Mouse (Mus musculus) stomach, embryonic 14.5 days (tissue): ENCODE measurements around the gene Pop5. TPM values are rescaled to one million over a fixed set of nuclear protein-coding genes. Genes with fewer than 3 reads are reported as not detected.
A peak's percentile ranks its signal among the peaks of the same experiment; 100 is the strongest.

Experiments used
- ATAC-seq: fragments of 200-750 bp; cut with Nextera tagmentation; 2 replicates; pipeline ENCODE4 v1.8.0; 2017; ENCODE audit warnings: low read depth, moderate TSS enrichment; ENCODE audit not compliant: insufficient number of reproducible peaks, insufficient read depth, low FRiP score
- H3K27ac ChIP-seq: fragments of 300-500 bp; sonication (generic); 2 replicates; pipeline ENCODE4 v1.5.1; 2014; ENCODE audit warnings: mild to moderate bottlenecking, low read length, moderate library complexity, mixed read lengths
- H3K27me3 ChIP-seq: fragments of 300-500 bp; sonication (generic); 2 replicates; pipeline ENCODE4 v1.6.1; 2014; ENCODE audit warnings: low read length, control low read depth, mixed read lengths; ENCODE audit not compliant: control insufficient read depth, insufficient read depth
- H3K36me3 ChIP-seq: fragments of 300-500 bp; sonication (generic); 2 replicates; pipeline ENCODE4 v1.6.1; 2014; ENCODE audit warnings: mild to moderate bottlenecking, control low read depth, low read length, moderate library complexity, mixed read lengths; ENCODE audit not compliant: control insufficient read depth, insufficient read depth
- H3K4me1 ChIP-seq: fragments of 300-500 bp; sonication (generic); 2 replicates; pipeline ENCODE4 v1.6.1; 2014; ENCODE audit warnings: low read length, control low read depth, mixed read lengths; ENCODE audit not compliant: control insufficient read depth, insufficient read depth
- H3K4me2 ChIP-seq: fragments of 300-500 bp; sonication (generic); replicated peaks from 2 replicates; pipeline ENCODE4 v1.6.1; 2014; ENCODE audit warnings: low read depth, low read length, control low read depth
- H3K4me3 ChIP-seq: fragments of 300-500 bp; sonication (generic); 2 replicates; pipeline ENCODE4 v1.5.1; 2014; ENCODE audit warnings: low read depth, low read length, control low read depth
- H3K9ac ChIP-seq: fragments of 300-500 bp; sonication (generic); replicated peaks from 2 replicates; pipeline ENCODE4 v1.6.1; 2014; ENCODE audit warnings: low read depth, mild to moderate bottlenecking, control low read depth, low read length, moderate library complexity, mixed read lengths
- H3K9me3 ChIP-seq: fragments of 300-500 bp; sonication (generic); 2 replicates; pipeline ENCODE4 v1.6.1; 2016; ENCODE audit warnings: low read depth, low read length, control low read depth; ENCODE audit not compliant: control insufficient read depth
- WGBS: fragments of 180-500 bp; shearing (Covaris S2); extraction: QIAGEN DNeasy Blood & Tissue Kit; methylation state at CpG from one replicate; pipeline ENCODE4 v1.1.7; 2014; 5-methylcytosine and 5-hydroxymethylcytosine counted together
- polyA plus RNA-seq: library from polyadenylated mRNA; unstranded; fragments of >200 nt; fragmentation: Nextera tagmentation; extraction: Ambion mirVana; gene quantifications from 2 replicates; pipeline ENCODE4 v1.2.1, GENCODE M21; 2014

Gene Pop5
- polyA plus RNA-seq, 1 experiment from 2014 or later: 97.7 TPM

- H3K4me3 ChIP-seq: no peak overlapping the region
- H3K4me1 ChIP-seq: no peaks in the 10 kb centered on the region
- H3K4me2 ChIP-seq: no peak overlapping the region
- no peaks in the 10 kb centered on the region for H3K9me3 ChIP-seq
- no peaks in the 10 kb centered on the region for H3K36me3 ChIP-seq
- no peak overlapping the region for H3K9ac ChIP-seq
- 75% methylated on average over 3 of the region's 3 CpGs for WGBS
- no peak for ATAC-seq
- H3K27ac ChIP-seq: no peak overlapping the region
- H3K27me3 ChIP-seq: no peaks in the 10 kb centered on the region
Measured at GRCm38 (mm10) chr5:115222485-115222884, 13.2 kb upstream of the Pop5 start.

DNA sequence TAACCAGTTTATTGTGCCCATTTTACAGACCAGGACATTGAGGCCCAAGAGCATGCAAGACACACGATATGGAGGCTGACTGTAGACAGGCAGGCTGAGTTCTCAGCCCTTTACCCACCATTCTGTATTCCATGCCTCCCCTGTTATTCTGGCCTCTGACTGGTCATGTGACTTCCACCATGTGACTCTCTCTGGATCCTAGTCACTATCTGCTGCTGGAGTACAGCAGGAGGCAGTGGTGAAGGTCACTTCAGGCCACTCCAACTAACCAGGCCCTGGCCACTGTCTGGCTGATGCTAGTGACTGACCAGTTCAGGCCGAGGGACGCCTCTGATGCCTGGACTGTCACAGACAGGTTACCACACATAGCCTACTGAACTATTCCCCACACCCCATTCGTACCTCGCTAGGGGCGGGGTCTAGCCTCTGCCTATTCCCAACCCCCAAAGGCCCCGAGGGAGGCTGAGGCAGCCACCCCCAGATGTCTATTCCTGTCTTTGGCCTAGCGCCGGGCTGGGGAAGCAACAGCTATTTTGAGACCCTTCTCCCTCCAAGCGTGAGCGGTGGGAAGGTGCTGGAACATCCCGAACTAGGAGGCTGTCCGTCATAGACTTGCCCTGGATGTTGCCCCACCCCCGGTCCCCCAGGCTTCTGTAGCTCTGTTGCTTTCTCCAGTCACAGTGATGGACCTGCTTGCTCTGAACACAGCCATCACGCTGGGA lies 4.6 kb upstream of the Pop5 start:
- H3K9me3 ChIP-seq: no peaks in the 10 kb centered on the region
- H3K4me3 ChIP-seq: no peak overlapping the region
- no peaks in the 10 kb centered on the region for H3K4me1 ChIP-seq
- no peak for ATAC-seq
- H3K36me3 ChIP-seq: no peaks in the 10 kb centered on the region
- WGBS: 53% methylated on average over 15 of the region's 15 CpGs
- H3K27me3 ChIP-seq: no peaks in the 10 kb centered on the region
- no peak overlapping the region for H3K4me2 ChIP-seq
- H3K27ac ChIP-seq: no peak overlapping the region
- no peak overlapping the region for H3K9ac ChIP-seq

- H3K27ac ChIP-seq: no peak overlapping the region
- no peak overlapping the region for H3K4me2 ChIP-seq
- whole genome bisulfite sequencing: 36% methylated on average over 16 of the region's 16 CpGs
- H3K36me3 ChIP-seq: no peaks in the 10 kb centered on the region
- no peaks in the 10 kb centered on the region for H3K9me3 ChIP-seq
- H3K4me1 ChIP-seq: no peaks in the 10 kb centered on the region
- no peaks in the 10 kb centered on the region for H3K27me3 ChIP-seq
- no peak for ATAC-seq
- H3K4me3 ChIP-seq: no peak overlapping the region
- H3K9ac ChIP-seq: no peak overlapping the region
Measured at GRCm38 (mm10) chr5:115231552-115232120, 4.0 kb upstream of the Pop5 start.

GRCm38 (mm10) chr5:115232516-115232915 lies 3.1 kb upstream of the Pop5 start:
- WGBS: 58% methylated on average over 6 of the region's 6 CpGs
- Histone ChIP-seq H3K27ac (no peak overlapping the region), H3K4me2 (no peak overlapping the region), H3K27me3 (no peaks in the 10 kb centered on the region), H3K36me3 (no peaks in the 10 kb centered on the region), H3K9me3 (no peaks in the 10 kb centered on the region), H3K4me3 (no peak overlapping the region), H3K4me1 (no peaks in the 10 kb centered on the region), H3K9ac (no peak overlapping the region)
- no peak for ATAC-seq

DNA sequence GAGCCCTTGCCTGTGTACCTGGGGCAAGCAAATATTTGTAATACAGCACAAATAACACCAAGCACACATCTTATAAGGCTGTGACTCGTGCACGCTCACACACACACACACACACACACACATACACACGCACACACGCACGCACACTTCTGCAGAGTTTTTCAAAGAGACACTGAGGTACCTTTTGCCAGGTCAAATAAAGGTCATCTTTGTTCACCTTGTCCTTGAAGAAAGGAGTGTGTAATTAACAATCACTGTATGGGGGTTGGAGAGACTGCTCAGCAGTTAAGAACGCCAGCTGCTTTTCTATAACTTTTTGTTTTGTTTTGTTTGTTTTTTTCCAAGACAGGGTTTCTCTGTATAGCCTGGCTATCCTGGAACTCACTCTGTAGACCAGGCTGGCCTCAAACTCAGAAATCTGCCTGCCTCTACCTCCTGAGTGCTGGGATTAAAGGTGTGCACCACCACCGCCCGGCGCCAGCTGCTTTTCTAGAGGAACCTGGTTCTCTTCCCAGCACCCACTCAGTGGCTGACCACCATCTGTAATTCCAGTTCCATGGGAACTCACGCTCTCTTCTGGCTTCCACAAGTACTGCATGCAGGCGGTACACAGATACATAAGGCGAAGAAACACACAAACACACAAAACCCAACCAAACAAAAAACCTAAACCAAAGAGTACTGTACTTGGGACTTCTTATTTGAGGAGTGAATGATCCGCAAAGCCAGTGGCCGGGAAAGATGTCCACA lies 2.4 kb upstream of the Pop5 start:
- WGBS: 87% methylated on average over 14 of the region's 14 CpGs
- Histone ChIP-seq H3K27ac (no peak overlapping the region), H3K27me3 (no peaks in the 10 kb centered on the region), H3K4me1 (no peaks in the 10 kb centered on the region), H3K36me3 (no peaks in the 10 kb centered on the region), H3K9me3 (no peaks in the 10 kb centered on the region), H3K4me2 (no peak overlapping the region), H3K4me3 (no peak overlapping the region), H3K9ac (no peak overlapping the region)
- no peak for ATAC-seq

- ATAC-seq: no peak
- H3K4me3 ChIP-seq: no peak overlapping the region
- no peak overlapping the region for H3K9ac ChIP-seq
- H3K4me1 ChIP-seq: no peaks in the 10 kb centered on the region
- no peak overlapping the region for H3K4me2 ChIP-seq
- no peaks in the 10 kb centered on the region for H3K27me3 ChIP-seq
- no peaks in the 10 kb centered on the region for H3K9me3 ChIP-seq
- WGBS: 65% methylated on average over 6 of the region's 6 CpGs
- H3K27ac ChIP-seq: no peak overlapping the region
- no peaks in the 10 kb centered on the region for H3K36me3 ChIP-seq
Measured at GRCm38 (mm10) chr5:115234519-115234918, 1.1 kb upstream of the Pop5 start.

DNA sequence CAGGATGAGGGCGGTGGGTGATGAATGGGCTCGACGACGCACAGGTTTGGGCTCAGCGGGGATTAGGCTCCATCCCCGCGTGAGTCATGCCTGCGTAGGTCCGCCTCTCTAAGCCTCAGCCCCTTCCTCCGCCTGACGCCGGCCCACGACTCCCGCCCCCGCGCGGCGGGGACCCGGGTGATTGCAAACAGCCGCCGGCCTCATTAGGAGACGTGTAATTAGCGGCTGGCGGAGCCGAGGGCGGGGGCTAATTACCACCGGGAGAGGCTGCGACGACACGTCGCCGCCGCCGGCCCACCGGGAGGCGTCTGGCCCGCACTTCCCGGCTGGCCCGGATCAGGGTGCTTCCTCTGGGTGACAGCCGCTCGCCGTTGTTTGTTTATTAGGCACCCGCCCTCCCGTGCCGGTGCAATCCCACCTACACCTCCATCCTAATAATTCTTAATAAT lies 289 bp upstream of the Pop5 start:
- under 1% methylated on average over 45 of the region's 45 CpGs for WGBS
- no peak overlapping the region for H3K27ac ChIP-seq
- peak overlapping the region; percentile 56 for H3K4me3 ChIP-seq
- H3K27me3 ChIP-seq: no peaks in the 10 kb centered on the region
- no peaks in the 10 kb centered on the region for H3K4me1 ChIP-seq
- H3K4me2 ChIP-seq: peak overlapping the region; percentile 96
- H3K9me3 ChIP-seq: no peaks in the 10 kb centered on the region
- ATAC-seq: 0 out of 2 replicates have a peak, but pooled peaks have one; percentile 35
- H3K36me3 ChIP-seq: peaks cover 7% of the 10 kb centered on the region
- H3K9ac ChIP-seq: peak overlapping the region; percentile 12; the same call in 1 of the 2 replicates

DNA sequence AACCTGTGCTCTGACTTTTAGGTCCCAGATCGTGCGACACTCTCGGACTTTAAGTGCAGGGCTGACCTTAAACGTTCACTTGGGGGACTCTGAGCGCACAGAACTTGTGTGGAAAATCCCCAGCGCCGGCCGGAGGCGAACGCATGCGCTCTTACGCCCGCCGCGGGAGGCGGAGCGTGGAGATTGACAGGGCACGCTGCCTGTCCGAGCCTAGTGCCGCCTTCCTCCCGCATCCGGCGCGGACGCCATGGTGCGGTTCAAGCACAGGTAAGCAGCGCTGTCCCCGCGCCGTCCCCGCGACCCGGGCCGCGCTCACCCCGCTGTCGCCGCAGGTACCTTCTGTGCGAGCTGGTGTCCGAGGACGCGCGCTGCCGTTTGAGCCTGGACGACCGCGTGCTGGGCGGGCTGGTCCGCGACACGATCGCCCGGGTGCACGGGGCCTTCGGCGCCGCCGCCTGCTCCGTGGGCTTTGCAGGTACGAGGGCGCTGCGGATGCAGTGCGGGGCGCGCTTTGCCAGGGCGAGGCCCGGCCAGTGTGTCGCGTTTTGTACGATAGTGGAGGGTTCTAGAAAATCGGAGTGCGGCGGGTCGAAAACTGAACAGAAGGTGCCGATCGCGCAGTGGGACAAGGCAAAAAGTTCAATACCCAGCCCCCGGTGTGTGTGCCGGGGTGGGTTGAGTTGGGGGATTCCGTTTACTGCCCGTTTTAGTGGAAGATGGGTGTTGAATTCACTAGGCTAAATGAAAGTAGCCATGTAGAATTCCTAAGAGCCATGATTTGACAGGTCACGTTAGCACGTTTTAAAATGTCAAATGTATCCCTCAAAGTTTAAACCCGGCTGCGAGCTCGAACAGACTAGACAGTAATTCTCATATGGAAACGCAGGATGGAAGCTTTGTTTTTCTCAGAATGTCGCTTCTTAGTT lies 2.4 kb downstream of the Pop5 start:
- under 1% methylated on average over 88 of the region's 88 CpGs for WGBS
- H3K9me3 ChIP-seq: no peaks in the 10 kb centered on the region
- ATAC-seq: peak; percentile 84
- peak overlapping the region; percentile 63 for H3K4me2 ChIP-seq
- peak overlapping the region; percentile 94 for H3K4me3 ChIP-seq
- 0 out of 2 replicates have a peak overlapping the region, but pooled peaks have one; percentile 39 for H3K27ac ChIP-seq
- peak overlapping the region; percentile 65 for H3K9ac ChIP-seq
- H3K4me1 ChIP-seq: no peaks in the 10 kb centered on the region
- H3K27me3 ChIP-seq: no peaks in the 10 kb centered on the region
- H3K36me3 ChIP-seq: peaks cover 34% of the 10 kb centered on the region
